Mouse (Mus musculus): ENCODE data around the gene Irgc1. TPM values are rescaled to one million over a fixed set of nuclear protein-coding genes. Genes with fewer than 3 reads are reported as not detected.

Irgc1 gene
- total RNA-seq, 2 experiments from 2014 or later, result not detected

Other genes with a start within 250 kb of the Irgc1 start
- 10 to 100 TPM in 1 of 2 experiments, 1 to 10 TPM in 1; 9.4 to 10.3 TPM for gene Zfp111, start 240.9 kb downstream of the Irgc1 start, total RNA-seq (2021)
- 1 to 10 TPM; 6.3 to 7.4 TPM for gene Zfp109, start 214.7 kb downstream of the Irgc1 start, total RNA-seq (2021)
- 1 to 10 TPM; 6.5 to 6.9 TPM for gene Zfp108, start 197.5 kb downstream of the Irgc1 start, total RNA-seq (2021)
- gene Zfp93, start 181.9 kb downstream of the Irgc1 start, total RNA-seq (2021), result 10 to 100 TPM in 1 of 2 experiments, 1 to 10 TPM in 1; 9.7 to 12.5 TPM
- 10 to 100 TPM; 20.5 to 21.1 TPM for gene Zfp61, start 151.1 kb downstream of the Irgc1 start, total RNA-seq (2021)
- 10 to 100 TPM; 13.3 to 13.9 TPM for gene Zfp94, start 135.6 kb downstream of the Irgc1 start, total RNA-seq (2021)
- not detected for gene Tescl, start 118.4 kb downstream of the Irgc1 start, total RNA-seq (2021)
- gene Lypd5, start 103.1 kb downstream of the Irgc1 start, total RNA-seq (2021), result not detected
- gene Kcnn4, start 82.0 kb downstream of the Irgc1 start, total RNA-seq (2021), result under 1 TPM; 0.41 to 0.81 TPM
- gene Smg9, start 52.7 kb downstream of the Irgc1 start, total RNA-seq (2021), result 10 to 100 TPM; 29.1 to 33.8 TPM
- 1 to 10 TPM in 1 of 2 experiments, under 1 TPM in 1; 0.76 to 1.0 TPM for gene Plaur, start 10.2 kb upstream of the Irgc1 start, total RNA-seq (2021)
- gene Cadm4, start 29.7 kb upstream of the Irgc1 start, total RNA-seq (2021), result 100 to 1,000 TPM; 220 to 227 TPM
- 10 to 100 TPM; 38.1 to 43.3 TPM for gene Zfp428, start 54.7 kb upstream of the Irgc1 start, total RNA-seq (2021)
- not detected for gene AC161166.1, start 60.2 kb upstream of the Irgc1 start, total RNA-seq (2021)
- gene Irgq, start 78.4 kb upstream of the Irgc1 start, total RNA-seq (2021), result 10 to 100 TPM; 87.5 to 89.7 TPM
- not detected for gene Pinlyp, start 93.8 kb upstream of the Irgc1 start, total RNA-seq (2021)
- gene Xrcc1, start 94.0 kb upstream of the Irgc1 start, total RNA-seq (2021), result 10 to 100 TPM; 41.0 to 46.8 TPM
- gene Ethe1, start 135.2 kb upstream of the Irgc1 start, total RNA-seq (2021), result 1 to 10 TPM; 8.2 to 8.6 TPM
- 1 to 10 TPM; 5.8 to 6.3 TPM for gene Zfp575, start 135.3 kb upstream of the Irgc1 start, total RNA-seq (2021)
- gene Phldb3, start 158.5 kb upstream of the Irgc1 start, total RNA-seq (2021), result under 1 TPM; 0.28 to 0.60 TPM
- gene Lypd3, start 184.3 kb upstream of the Irgc1 start, total RNA-seq (2021), result 1 to 10 TPM; 1.2 to 1.3 TPM
- gene Tex101, start 224.4 kb upstream of the Irgc1 start, total RNA-seq (2021), result not detected

All from layer of hippocampus, postnatal 14 days (tissue).